Mouse (Mus musculus): ENCODE results near the gene Stx8. TPM values are rescaled to one million over a fixed set of nuclear protein-coding genes. Genes with fewer than 3 reads are reported as not detected.

Stx8 gene
- polyA plus RNA-seq, 1 experiment from 2014 or later: 74.2 TPM

DNA sequence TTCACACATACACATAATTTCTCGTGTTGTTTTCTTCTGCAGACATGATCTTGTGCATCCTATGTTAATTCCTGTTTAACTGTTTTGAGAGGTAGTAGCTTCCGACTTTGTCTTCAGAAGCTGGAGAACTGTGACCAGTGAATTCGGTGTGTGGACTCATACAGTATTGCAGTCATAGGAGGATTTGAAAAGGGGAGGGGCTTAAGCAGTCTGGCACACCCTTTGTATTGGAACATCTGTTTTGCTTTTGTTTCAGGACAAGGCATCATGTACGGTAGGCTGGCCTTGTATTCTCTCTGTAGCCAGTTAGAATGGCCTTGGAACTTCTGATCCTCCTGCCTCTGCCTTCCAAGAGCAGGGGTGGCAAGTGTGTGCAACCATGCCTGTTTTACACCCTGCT lies 30.0 kb downstream of the Stx8 start:
- WGBS: 77% methylated on average over 4 of the region's 4 CpGs
- peaks cover 4% of the 10 kb centered on the region; the same call in 1 of the 2 replicates for H3K36me3 ChIP-seq
- H3K4me3 ChIP-seq: no peak overlapping the region

DNA sequence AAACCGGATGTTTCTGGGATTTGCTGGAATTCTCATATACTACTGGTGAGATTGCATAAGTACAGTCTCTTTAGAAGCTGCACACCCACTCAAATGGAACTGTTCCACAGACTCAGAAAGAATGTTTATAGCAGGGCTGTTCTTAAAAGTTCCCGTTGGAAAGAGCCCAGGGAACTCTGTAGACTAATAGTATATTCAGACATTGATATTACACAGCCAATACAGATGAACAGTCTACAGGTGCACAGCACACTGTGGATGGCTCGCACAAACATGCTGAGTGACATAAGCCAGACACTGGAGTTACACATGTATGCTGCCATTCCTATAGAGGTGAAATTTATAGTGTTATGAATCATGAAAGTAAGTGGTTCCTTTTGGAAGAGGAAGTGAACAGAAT lies 32.9 kb downstream of the Stx8 start:
- Histone ChIP-seq H3K9ac (no peak overlapping the region), H3K4me1 (replicated peaks) (peaks cover 6% of the 10 kb centered on the region; the same call in 1 of the 2 replicates), H3K27me3 (0 out of 2 replicates have a peak, but pooled peaks cover 3% of the 10 kb centered on the region), H3K36me3 (no peaks in the 10 kb centered on the region), H3K9me3 (no peaks in the 10 kb centered on the region), H3K4me2 (no peak overlapping the region), H3K4me3 (no peak overlapping the region), H3K27ac (replicated peaks) (no peak overlapping the region)
- no peak for ATAC-seq (ENCODE audit: low read depth)
- 90% methylated on average over 3 of the region's 3 CpGs for WGBS

More for the DNA sequence above, 30.0 kb downstream of the Stx8 start:
- ATAC-seq (ENCODE audit: low read depth): no peak
- H3K4me2 ChIP-seq: no peak overlapping the region
- H3K4me1 ChIP-seq (replicated peaks): no peaks in the 10 kb centered on the region
- H3K27me3 ChIP-seq: no peaks in the 10 kb centered on the region
- no peak overlapping the region for H3K27ac ChIP-seq (replicated peaks)
- H3K9ac ChIP-seq: no peak overlapping the region
- H3K9me3 ChIP-seq: no peaks in the 10 kb centered on the region

DNA sequence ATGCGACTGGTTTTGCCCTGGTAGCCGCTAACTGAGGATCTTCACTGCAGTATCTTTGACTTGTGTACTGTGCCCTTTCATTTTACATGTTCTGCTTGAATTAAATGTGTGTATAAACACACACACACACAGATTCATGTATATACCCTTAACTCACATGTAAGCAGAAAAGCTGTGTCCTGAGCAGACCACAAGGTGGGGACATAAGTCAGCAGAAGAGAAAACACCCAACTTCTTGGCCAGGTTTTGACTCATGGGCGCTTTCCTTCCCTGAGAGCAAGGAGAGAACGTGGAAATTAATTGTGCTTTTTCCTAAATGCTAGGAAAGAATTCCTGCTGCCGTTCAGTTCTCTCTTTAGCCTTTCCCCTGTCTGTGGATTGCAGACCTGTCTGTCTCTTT lies 33.6 kb downstream of the Stx8 start:
- no peak overlapping the region for H3K4me3 ChIP-seq
- no peaks in the 10 kb centered on the region for H3K36me3 ChIP-seq
- WGBS: 77% methylated on average over 5 of the region's 5 CpGs
- H3K27me3 ChIP-seq: 0 out of 2 replicates have a peak, but pooled peaks cover 3% of the 10 kb centered on the region
- H3K4me1 ChIP-seq (replicated peaks): peaks cover 8% of the 10 kb centered on the region; the same call in 1 of the 2 replicates
- ATAC-seq (ENCODE audit: low read depth): no peak
- no peak overlapping the region for H3K4me2 ChIP-seq
- no peak overlapping the region for H3K27ac ChIP-seq (replicated peaks)
- no peak overlapping the region for H3K9ac ChIP-seq
- H3K9me3 ChIP-seq: no peaks in the 10 kb centered on the region

DNA sequence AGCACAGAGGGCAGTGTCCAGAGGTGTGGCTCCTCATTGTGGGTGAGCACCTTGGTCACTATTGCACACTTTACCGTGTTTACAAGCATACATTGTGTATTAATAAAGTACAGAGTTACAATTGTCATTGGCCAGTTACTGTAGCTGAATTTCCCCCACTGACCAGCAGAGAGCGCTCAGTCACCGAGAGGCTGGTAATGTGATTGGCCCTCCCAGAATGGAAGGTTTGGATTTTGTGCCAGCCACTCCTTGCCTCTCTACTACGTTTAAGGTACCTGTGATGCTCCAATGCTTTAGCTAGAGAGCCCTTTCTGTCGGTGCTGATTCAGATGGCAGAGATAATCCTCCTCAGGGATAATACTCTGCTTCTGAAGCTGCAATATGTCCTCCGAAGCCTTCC lies 38.2 kb downstream of the Stx8 start:
- no peak overlapping the region for H3K9ac ChIP-seq
- 0 out of 2 replicates have a peak, but pooled peaks cover 3% of the 10 kb centered on the region for H3K27me3 ChIP-seq
- no peaks in the 10 kb centered on the region for H3K9me3 ChIP-seq
- no peaks in the 10 kb centered on the region for H3K36me3 ChIP-seq
- peaks cover 30% of the 10 kb centered on the region for H3K4me1 ChIP-seq (replicated peaks)
- no peak overlapping the region for H3K4me3 ChIP-seq
- 20% methylated on average over 6 of the region's 6 CpGs for WGBS
- no peak overlapping the region for H3K4me2 ChIP-seq
- no peak overlapping the region for H3K27ac ChIP-seq (replicated peaks)
- no peak for ATAC-seq (ENCODE audit: low read depth)

DNA sequence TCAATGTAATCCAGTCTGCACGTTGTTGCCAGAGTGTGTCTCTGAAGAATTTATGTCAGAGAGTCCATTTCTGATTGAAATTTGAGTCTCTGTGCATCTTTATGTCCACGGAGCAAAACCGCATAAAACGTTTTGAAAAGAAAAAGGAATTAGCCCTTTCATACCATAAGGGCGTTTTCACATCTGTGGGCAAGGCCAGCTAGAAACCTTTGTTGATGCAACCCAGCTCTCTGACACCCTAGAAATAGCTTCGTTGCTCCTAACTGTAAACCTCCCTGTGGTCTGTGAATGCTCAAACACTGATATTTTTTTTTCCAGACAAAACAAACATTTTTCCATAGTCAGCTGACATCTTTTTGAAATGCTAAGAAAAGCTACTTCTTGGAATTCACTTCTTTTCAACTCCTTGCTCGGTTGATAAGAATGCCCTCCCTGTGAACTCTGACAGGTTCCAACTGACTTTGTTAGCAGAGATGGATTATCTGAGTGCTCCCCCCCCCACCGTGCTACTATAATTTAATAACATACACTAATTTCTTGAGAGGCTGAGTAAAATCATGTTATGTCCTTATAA lies 40.3 kb downstream of the Stx8 start:
- no peaks in the 10 kb centered on the region for H3K36me3 ChIP-seq
- H3K9ac ChIP-seq: no peak overlapping the region
- no peak overlapping the region for H3K4me3 ChIP-seq
- no peak for ATAC-seq (ENCODE audit: low read depth)
- H3K4me1 ChIP-seq (replicated peaks): peaks cover 30% of the 10 kb centered on the region
- H3K27me3 ChIP-seq: 0 out of 2 replicates have a peak, but pooled peaks cover 3% of the 10 kb centered on the region
- 22% methylated on average over 8 of the region's 8 CpGs for WGBS
- no peak overlapping the region for H3K4me2 ChIP-seq
- H3K27ac ChIP-seq (replicated peaks): no peak overlapping the region
- H3K9me3 ChIP-seq: no peaks in the 10 kb centered on the region

DNA sequence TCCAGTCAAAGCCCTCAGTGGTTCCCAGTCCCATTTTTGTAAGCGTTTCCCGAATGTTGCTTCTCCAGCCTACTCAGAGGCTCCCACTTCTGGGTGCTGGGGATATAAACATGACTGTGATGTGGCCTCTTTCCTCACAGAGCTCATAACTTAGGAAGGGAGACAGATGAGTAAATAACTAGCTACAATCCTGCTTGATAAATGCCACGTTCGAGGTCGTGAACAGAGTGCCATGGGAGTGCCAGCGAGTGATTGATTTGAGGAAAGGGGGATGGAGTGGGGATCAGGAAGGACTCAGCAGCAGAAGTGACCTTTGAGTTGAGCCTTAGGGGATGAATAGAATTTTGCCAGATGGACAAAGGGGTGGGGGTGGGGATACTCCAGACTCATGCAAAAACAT lies 41.7 kb downstream of the Stx8 start:
- Histone ChIP-seq H3K9ac (no peak overlapping the region), H3K4me1 (replicated peaks) (peaks cover 30% of the 10 kb centered on the region), H3K9me3 (no peaks in the 10 kb centered on the region), H3K4me3 (no peak overlapping the region), H3K4me2 (no peak overlapping the region), H3K36me3 (peaks cover 3% of the 10 kb centered on the region; the same call in 1 of the 2 replicates), H3K27ac (replicated peaks) (no peak overlapping the region), H3K27me3 (0 out of 2 replicates have a peak, but pooled peaks cover 3% of the 10 kb centered on the region)
- 25% methylated on average over 6 of the region's 6 CpGs for WGBS
- no peak for ATAC-seq (ENCODE audit: low read depth)

DNA sequence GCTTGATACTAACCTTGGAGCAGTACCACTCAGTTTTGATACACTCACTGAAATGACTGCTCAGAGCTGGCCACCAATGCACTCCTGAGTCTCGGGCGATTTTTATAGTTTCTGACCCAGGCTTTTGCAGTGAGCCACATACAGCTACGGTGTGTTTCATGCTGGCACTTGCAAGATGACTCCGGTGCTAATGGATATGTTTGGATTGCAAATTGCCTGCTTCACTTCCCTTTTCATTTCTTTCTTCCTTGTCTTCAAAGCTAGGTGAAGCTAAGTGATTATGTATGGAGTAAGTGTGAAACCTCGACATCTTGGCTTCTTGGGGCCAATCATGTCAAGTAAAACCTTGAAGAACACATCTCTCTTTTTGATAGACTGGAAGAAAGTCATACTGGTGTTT lies 43.4 kb downstream of the Stx8 start:
- Histone ChIP-seq H3K36me3 (peaks cover 3% of the 10 kb centered on the region; the same call in 1 of the 2 replicates), H3K27me3 (no peaks in the 10 kb centered on the region), H3K9ac (no peak overlapping the region), H3K9me3 (no peaks in the 10 kb centered on the region), H3K4me3 (no peak overlapping the region), H3K4me2 (no peak overlapping the region), H3K27ac (replicated peaks) (no peak overlapping the region), H3K4me1 (replicated peaks) (peaks cover 22% of the 10 kb centered on the region)
- WGBS: 75% methylated on average over 5 of the region's 5 CpGs
- ATAC-seq (ENCODE audit: low read depth): no peak

DNA sequence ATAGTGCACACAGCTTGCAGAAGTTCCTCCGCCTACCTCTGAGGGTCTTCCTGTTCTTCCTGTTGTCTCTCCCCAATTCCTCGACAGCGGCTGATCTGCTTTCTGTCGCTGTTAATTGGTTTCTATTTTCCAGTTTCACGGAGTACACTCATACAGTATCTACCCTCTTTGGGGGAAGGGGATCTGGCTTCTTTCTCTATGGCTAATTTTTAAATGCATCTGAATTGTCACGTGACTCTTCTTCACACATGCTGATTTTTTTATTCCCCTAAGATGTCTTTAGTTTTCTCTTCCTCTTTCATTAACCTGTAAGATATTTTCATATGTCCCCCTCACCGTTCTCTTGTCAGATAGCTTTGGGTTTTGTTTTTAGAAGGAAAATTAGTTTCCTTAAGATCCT lies 46.2 kb downstream of the Stx8 start:
- Histone ChIP-seq H3K9ac (no peak overlapping the region), H3K36me3 (peaks cover 3% of the 10 kb centered on the region; the same call in 1 of the 2 replicates), H3K4me3 (no peak overlapping the region), H3K27ac (replicated peaks) (no peak overlapping the region), H3K4me1 (replicated peaks) (peaks cover 12% of the 10 kb centered on the region), H3K27me3 (no peaks in the 10 kb centered on the region), H3K9me3 (no peaks in the 10 kb centered on the region), H3K4me2 (no peak overlapping the region)
- no peak for ATAC-seq (ENCODE audit: low read depth)
- WGBS: 89% methylated on average over 7 of the region's 7 CpGs

DNA sequence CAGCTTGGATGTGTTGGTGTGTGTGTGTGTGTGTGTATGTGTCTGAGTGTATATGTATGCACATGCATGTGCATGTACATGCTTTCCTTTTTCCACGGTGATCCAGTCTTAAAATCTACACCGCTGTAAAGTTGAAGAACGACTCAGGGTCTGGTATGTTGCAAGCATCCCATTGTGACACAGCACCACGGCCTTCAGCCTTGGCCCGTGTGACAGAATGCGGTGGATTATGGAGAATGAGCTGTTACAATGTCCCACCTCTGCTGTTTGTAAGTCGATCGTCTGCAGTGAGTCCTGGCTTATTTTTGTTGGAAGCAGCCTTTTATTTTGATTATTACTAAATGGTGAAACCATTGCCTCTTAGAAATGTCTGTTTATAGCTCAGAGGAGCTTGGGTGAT lies 52.2 kb downstream of the Stx8 start:
- no peak for ATAC-seq (ENCODE audit: low read depth)
- no peak overlapping the region for H3K4me2 ChIP-seq
- 85% methylated on average over 8 of the region's 8 CpGs for WGBS
- no peak overlapping the region for H3K9ac ChIP-seq
- no peak overlapping the region for H3K4me3 ChIP-seq
- no peak overlapping the region for H3K27ac ChIP-seq (replicated peaks)
- H3K9me3 ChIP-seq: no peaks in the 10 kb centered on the region
- H3K36me3 ChIP-seq: 0 out of 2 replicates have a peak, but pooled peaks cover 3% of the 10 kb centered on the region
- no peaks in the 10 kb centered on the region for H3K27me3 ChIP-seq
- peaks cover 13% of the 10 kb centered on the region; the same call in 1 of the 2 replicates for H3K4me1 ChIP-seq (replicated peaks)

DNA sequence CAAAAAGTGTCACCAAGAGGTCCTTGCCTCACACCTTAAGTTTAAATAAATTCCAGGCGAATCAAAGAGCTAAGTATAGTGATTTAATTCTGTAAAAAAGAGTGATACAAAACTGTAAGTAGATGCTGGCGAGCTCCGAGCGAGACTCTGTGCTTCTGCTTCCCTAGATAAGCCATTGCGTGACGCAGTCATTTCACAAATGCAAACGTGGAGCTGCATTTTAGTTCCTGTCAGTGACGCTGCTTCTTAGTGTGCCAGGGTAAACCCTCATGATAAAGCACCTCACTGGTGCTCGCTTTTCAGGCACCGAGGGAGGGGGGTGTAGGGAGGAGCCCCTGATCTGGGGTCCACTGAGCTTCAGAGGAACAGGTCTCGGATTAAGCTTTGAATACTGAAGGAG lies 53.2 kb downstream of the Stx8 start:
- H3K9me3 ChIP-seq: no peaks in the 10 kb centered on the region
- no peak overlapping the region for H3K27ac ChIP-seq (replicated peaks)
- no peak overlapping the region for H3K9ac ChIP-seq
- H3K4me1 ChIP-seq (replicated peaks): peaks cover 13% of the 10 kb centered on the region; the same call in 1 of the 2 replicates
- H3K36me3 ChIP-seq: 0 out of 2 replicates have a peak, but pooled peaks cover 3% of the 10 kb centered on the region
- H3K4me2 ChIP-seq: no peak overlapping the region
- 82% methylated on average over 11 of the region's 11 CpGs for WGBS
- H3K27me3 ChIP-seq: no peaks in the 10 kb centered on the region
- no peak overlapping the region for H3K4me3 ChIP-seq
- ATAC-seq (ENCODE audit: low read depth): no peak

DNA sequence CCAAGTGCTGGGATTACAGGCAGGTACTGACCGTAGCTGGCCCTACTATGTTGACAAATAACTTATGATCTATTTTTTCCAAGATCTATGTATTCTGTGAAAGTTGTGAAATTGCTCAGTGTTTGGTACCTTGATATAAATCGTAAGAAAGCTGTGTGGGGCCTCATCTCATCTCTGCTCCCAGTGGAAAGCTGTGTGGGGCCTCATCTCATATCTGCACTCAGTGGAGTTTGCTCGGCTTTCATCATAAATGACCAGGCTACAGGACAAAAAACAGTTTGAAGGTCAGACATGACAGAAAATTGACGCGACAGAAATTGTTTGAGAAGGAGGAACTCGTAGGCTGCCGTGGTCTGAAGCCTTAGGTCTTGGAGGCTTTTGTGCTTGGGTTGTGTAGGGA lies 56.0 kb downstream of the Stx8 start:
- H3K4me3 ChIP-seq: no peak overlapping the region
- H3K4me1 ChIP-seq (replicated peaks): peaks cover 10% of the 10 kb centered on the region; the same call in 1 of the 2 replicates
- 93% methylated on average over 7 of the region's 7 CpGs for WGBS
- 0 out of 2 replicates have a peak, but pooled peaks cover 3% of the 10 kb centered on the region for H3K36me3 ChIP-seq
- H3K9ac ChIP-seq: no peak overlapping the region
- H3K27ac ChIP-seq (replicated peaks): no peak overlapping the region
- no peaks in the 10 kb centered on the region for H3K27me3 ChIP-seq
- no peak overlapping the region for H3K4me2 ChIP-seq
- no peak for ATAC-seq (ENCODE audit: low read depth)
- H3K9me3 ChIP-seq: no peaks in the 10 kb centered on the region

DNA sequence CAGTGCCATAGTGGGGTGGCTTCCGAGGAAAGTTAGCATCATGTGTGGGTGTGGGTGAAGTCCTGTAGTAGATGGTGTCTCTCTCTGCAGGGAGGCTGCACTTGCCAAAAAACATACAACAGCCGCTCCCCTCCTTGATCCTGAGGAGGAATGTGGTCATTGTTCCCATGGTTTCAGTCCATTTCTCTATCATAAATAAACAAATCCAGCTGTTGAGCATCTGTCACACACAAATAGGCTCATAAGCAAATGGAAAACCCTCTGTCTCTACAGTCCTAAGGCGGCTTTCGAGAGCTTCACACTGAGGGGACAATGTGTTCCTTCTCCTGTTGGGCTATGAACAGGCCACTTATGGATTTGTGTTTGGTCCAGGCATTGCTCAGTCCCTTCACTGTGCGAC lies 56.9 kb downstream of the Stx8 start:
- Histone ChIP-seq H3K9ac (no peak overlapping the region), H3K36me3 (0 out of 2 replicates have a peak, but pooled peaks cover 3% of the 10 kb centered on the region), H3K27ac (replicated peaks) (no peak overlapping the region), H3K4me3 (no peak overlapping the region), H3K9me3 (no peaks in the 10 kb centered on the region), H3K4me2 (no peak overlapping the region), H3K4me1 (replicated peaks) (0 out of 2 replicates have a peak, but pooled peaks cover 9% of the 10 kb centered on the region), H3K27me3 (no peaks in the 10 kb centered on the region)
- ATAC-seq (ENCODE audit: low read depth): no peak
- 86% methylated on average over 5 of the region's 5 CpGs for WGBS
